Mouse (Mus musculus) lung, postnatal 0 days (tissue): Measurements from ENCODE around the gene Lrrfip2.

ENCODE experiments used
- CTCF ChIP-seq: IDR thresholded peaks from 2 replicates; pipeline ENCODE4 v1.5.1; 2016; ENCODE audit warnings: antibody characterized with exemption, mild to moderate bottlenecking
- EP300 ChIP-seq: IDR thresholded peaks from 2 replicates; pipeline ENCODE4 v1.6.1; 2016; ENCODE audit warnings: antibody characterized with exemption, mild to moderate bottlenecking, control low read depth

GRCm38 (mm10) chr9:111184929-111185328 lies 67.5 kb downstream of the Lrrfip2 start:
- TF ChIP-seq CTCF, result no peak
- no peak for TF ChIP-seq EP300
